ENCODE assay signal across 8 mouse cellular contexts in the genomic region with DNA sequence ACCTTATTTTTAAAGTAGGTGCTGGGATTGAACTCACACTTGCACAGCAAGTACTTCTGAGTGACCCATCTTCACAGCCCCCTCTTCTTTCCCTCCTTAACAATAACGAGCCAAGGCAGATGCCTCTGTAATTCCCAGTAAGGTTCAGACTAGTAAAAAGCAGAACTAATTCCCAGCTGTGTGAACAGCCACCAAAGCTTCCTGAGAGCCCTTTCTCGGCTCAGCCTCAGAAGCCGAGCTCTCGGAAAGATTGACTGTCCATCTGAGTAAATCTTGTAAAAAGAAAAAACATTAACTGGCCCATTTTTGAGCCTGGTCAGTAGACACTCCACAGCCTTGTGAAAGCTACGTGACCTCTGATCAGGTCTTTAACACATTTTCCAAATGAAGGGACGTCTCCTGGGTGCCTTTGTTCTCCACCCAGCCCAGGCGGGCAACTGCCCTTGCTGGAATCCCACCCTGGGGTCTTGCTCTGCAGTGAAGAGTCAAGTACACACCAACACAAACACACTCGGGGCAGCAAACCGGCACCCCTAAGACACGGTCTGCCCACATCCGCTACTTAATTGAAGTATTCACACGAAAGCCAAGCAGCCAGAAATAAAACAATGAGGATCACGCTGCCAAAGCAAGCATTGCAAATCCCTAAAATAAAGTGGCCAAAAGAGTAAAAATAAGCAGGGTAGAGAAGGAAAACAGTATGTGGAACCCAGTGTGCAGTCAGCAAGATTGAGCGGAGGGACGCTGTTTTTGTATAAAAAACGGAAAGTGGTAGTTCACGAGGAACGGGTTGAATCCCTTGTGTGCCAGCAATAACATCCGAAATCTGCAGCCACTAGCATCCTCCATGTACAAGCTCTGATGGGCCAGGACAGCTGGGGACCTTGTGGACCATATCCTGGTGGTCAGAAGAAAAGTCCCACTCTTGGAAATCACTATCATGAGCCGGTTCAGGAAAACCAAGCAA.
DNase-seq lines count a peak whose midpoint lies in the region; ATAC-seq and TF ChIP-seq lines count a peak whose summit lies in the region.

No protein-coding gene starts in this region.

- no peaks in the 10 kb centered on the region for H3K9me3 ChIP-seq in lung, embryonic 14.5 days (ENCODE audit: low read depth, low read length)
- no peaks in the 10 kb centered on the region for H3K9me3 ChIP-seq in limb, embryonic 10.5 days (replicated peaks)

- H3K27me3 ChIP-seq in lung, embryonic 14.5 days (ENCODE audit: insufficient read depth, low read length): no peaks in the 10 kb centered on the region
- no peaks in the 10 kb centered on the region for H3K27me3 ChIP-seq in limb, embryonic 10.5 days (ENCODE audit: low read depth, poor library complexity, severe bottlenecking)

- peaks cover 41% of the 10 kb centered on the region for H3K4me1 ChIP-seq in lung, embryonic 14.5 days (ENCODE audit: insufficient read depth)
- peaks cover 41% of the 10 kb centered on the region for H3K4me1 ChIP-seq in lung, adult 2 months (ENCODE audit: control insufficient read depth, insufficient read depth, low read length)
- H3K4me1 ChIP-seq in limb, embryonic 10.5 days: peaks cover 59% of the 10 kb centered on the region
- H3K4me1 ChIP-seq in olfactory bulb, adult 2 months (ENCODE audit: control insufficient read depth, insufficient read depth, low read length): peaks cover 26% of the 10 kb centered on the region

- no peak for DNase-seq in lung, embryonic 14.5 days
- no peak for DNase-seq in lung, adult 2 months
- DNase-seq in limb, embryonic 10.5 days (ENCODE audit: low spot score): no peak
- DNase-seq in Muller cell, postnatal 12 days (ENCODE audit: inconsistent ontology term): no peak
- DNase-seq in left cerebral cortex, postnatal 36 days (ENCODE audit: low spot score in 2 of 2): no peak
- no peak for DNase-seq in gastrocnemius, postnatal 36 days

- no peaks in the 10 kb centered on the region for H3K36me3 ChIP-seq in lung, embryonic 14.5 days (ENCODE audit: insufficient read depth)
- H3K36me3 ChIP-seq in limb, embryonic 10.5 days: no peaks in the 10 kb centered on the region

- H3K4me2 ChIP-seq in lung, embryonic 14.5 days: peak overlapping the region; percentile 5; the same call in 1 of the 2 replicates

- no peak for TF ChIP-seq POLR2A in lung, adult 2 months (IDR thresholded peaks at IDR 0.05; ENCODE audit: borderline replicate concordance, extremely low read depth, low read depth, low read length)
- no peak for TF ChIP-seq POLR2A in olfactory bulb, adult 2 months (IDR thresholded peaks at IDR 0.05; ENCODE audit: insufficient read depth, low read depth, low read length)

- no peak overlapping the region for H3K4me3 ChIP-seq in lung, embryonic 14.5 days (ENCODE audit: low read depth, low read length)
- no peak overlapping the region for H3K4me3 ChIP-seq in lung, adult 2 months (replicated peaks; ENCODE audit: extremely low read depth, low read depth, low read length)
- H3K4me3 ChIP-seq in limb, embryonic 10.5 days: no peak overlapping the region
- peak overlapping the region; percentile 36 for H3K4me3 ChIP-seq in olfactory bulb, adult 2 months (ENCODE audit: insufficient read depth, low read depth, low read length)

- no peak for ATAC-seq in lung, embryonic 14.5 days (ENCODE audit: insufficient read depth)
- ATAC-seq in granulocyte monocyte progenitor cell, adult 5-6 weeks (replicated peaks; ENCODE audit: poor library complexity, severe bottlenecking): peak; percentile 67

- no peak overlapping the region for H3K9ac ChIP-seq in lung, embryonic 14.5 days

- no peak for TF ChIP-seq CTCF in lung, embryonic 14.5 days (IDR thresholded peaks at IDR 0.05; ENCODE audit: low read depth)
- TF ChIP-seq CTCF in lung, adult 2 months (IDR thresholded peaks at IDR 0.05; ENCODE audit: insufficient read depth, low read length): no peak
- no peak for TF ChIP-seq CTCF in olfactory bulb, adult 2 months (IDR thresholded peaks at IDR 0.05; ENCODE audit: insufficient read depth, low read depth, low read length)

- WGBS in lung, embryonic 14.5 days: 62% methylated on average over 20 of the region's 20 CpGs
- WGBS in lung, adult 2 months: 28% methylated on average over 20 of the region's 20 CpGs
- WGBS in limb, embryonic 10.5 days: 67% methylated on average over 20 of the region's 20 CpGs
- 5% methylated on average over 20 of the region's 20 CpGs for WGBS in olfactory bulb, adult 2 months

- H3K27ac ChIP-seq in lung, embryonic 14.5 days (ENCODE audit: low read depth): no peak overlapping the region
- H3K27ac ChIP-seq in limb, embryonic 10.5 days: peak overlapping the region; percentile 68
- peak overlapping the region; percentile 89 for H3K27ac ChIP-seq in olfactory bulb, adult 2 months (ENCODE audit: insufficient read depth, low read depth, low read length)

- intact Hi-C loops in left cerebral cortex, postnatal 36 days (cut with DNase I): loop anchor here (5.0 kb wide), 2 partner anchors 45 to 80 kb away; a partner anchor contains a TSS
- intact Hi-C loops in gastrocnemius, postnatal 36 days (cut with DNase I): no loop called here
